Mouse (Mus musculus) megakaryocyte-erythroid progenitor cell, adult 5 weeks (primary cell): ENCODE data around the gene Naa80. TPM values are rescaled to one million over a fixed set of nuclear protein-coding genes. Genes with fewer than 3 reads are reported as not detected.

Experiments
- polyA plus RNA-seq: library from polyadenylated mRNA; stranded (reverse); fragments of >175 nt; gene quantifications from 2 replicates; pipeline ENCODE4 v1.2.3, GENCODE M21; 2012

The Naa80 gene
- polyA plus RNA-seq: 57.1 and 59.8 TPM in 2 replicates

GRCm38 (mm10) chr9:107578587-107578986 lies at the start of gene Naa80:
TSS of gene Naa80 (plus strand) at chr9:107578887.

GRCm38 (mm10) chr9:107533791-107534407 lies 44.8 kb upstream of the Naa80 start, which contains the start of gene Tmem115:
TSS of gene Tmem115 (plus strand) at chr9:107533945.

GRCm38 (mm10) chr9:107541474-107542351 lies 37.0 kb upstream of the Naa80 start, which contains the start of the genes Cyb561d2 and Nprl2:
TSS of gene Cyb561d2 (minus strand) at chr9:107542193.
TSS of gene Nprl2 (plus strand) at chr9:107542226.

GRCm38 (mm10) chr9:107547026-107547425 lies 31.7 kb upstream of the Naa80 start, which contains the start of gene Zmynd10:
TSS of gene Zmynd10 (plus strand) at chr9:107547298.

GRCm38 (mm10) chr9:107551117-107551889 lies 27.4 kb upstream of the Naa80 start, which contains the start of gene Rassf1:
TSS of gene Rassf1 (plus strand) at chr9:107551555.

GRCm38 (mm10) chr9:107563029-107563581 lies 15.6 kb upstream of the Naa80 start, which contains the start of gene Tusc2:
TSS of gene Tusc2 (plus strand) at chr9:107563255.

GRCm38 (mm10) chr9:107567702-107568319 lies 10.9 kb upstream of the Naa80 start, which contains the start of gene Hyal2:
TSS of gene Hyal2 (plus strand) at chr9:107567945.

GRCm38 (mm10) chr9:107576357-107577107 lies 2.2 kb upstream of the Naa80 start, which contains the start of gene Hyal1:
TSS of gene Hyal1 (plus strand) at chr9:107576927.

GRCm38 (mm10) chr9:107580501-107581317 lies 2.0 kb downstream of the Naa80 start, which contains the start of gene Hyal3:
TSS of gene Hyal3 (plus strand) at chr9:107580818.

GRCm38 (mm10) chr9:107586974-107587832 lies 8.5 kb downstream of the Naa80 start, which contains the start of gene Ifrd2:
TSS of gene Ifrd2 (plus strand) at chr9:107587642.

GRCm38 (mm10) chr9:107608741-107609432 lies 30.2 kb downstream of the Naa80 start, which contains the start of gene Sema3b:
TSS of gene Sema3b (minus strand) at chr9:107609229.

Other genes with a start within 250 kb of the Naa80 start
- 2.8 and 3.5 TPM in 2 replicates for gene Hemk1, start 240.5 kb upstream of the Naa80 start, polyA plus RNA-seq
- 0.34 and 0.41 TPM in 2 replicates for gene 6430571L13Rik, start 238.3 kb upstream of the Naa80 start, polyA plus RNA-seq
- gene Cacna2d2, start 179.3 kb upstream of the Naa80 start, polyA plus RNA-seq: 1.7 and 2.1 TPM in 2 replicates
- 30.5 and 30.9 TPM in 2 replicates for gene Tmem115, start 44.9 kb upstream of the Naa80 start, polyA plus RNA-seq
- gene Cyb561d2, start 36.7 kb upstream of the Naa80 start, polyA plus RNA-seq: 17.6 and 21.3 TPM in 2 replicates
- 0.73 and 1.6 TPM in 2 replicates for gene Nprl2, start 36.7 kb upstream of the Naa80 start, polyA plus RNA-seq
- 0.65 and 0.95 TPM in 2 replicates for gene Zmynd10, start 31.6 kb upstream of the Naa80 start, polyA plus RNA-seq
- 41.8 and 45.8 TPM in 2 replicates for gene Rassf1, start 27.3 kb upstream of the Naa80 start, polyA plus RNA-seq
- 8.9 and 11.0 TPM in 2 replicates for gene Tusc2, start 15.6 kb upstream of the Naa80 start, polyA plus RNA-seq
- 11.0 and 18.3 TPM in 2 replicates for gene Hyal2, start 10.9 kb upstream of the Naa80 start, polyA plus RNA-seq
- 2.8 and 3.0 TPM in 2 replicates for gene Hyal1, start 2.0 kb upstream of the Naa80 start, polyA plus RNA-seq
- gene Hyal3, start 1.9 kb downstream of the Naa80 start, polyA plus RNA-seq: 0.47 and 0.67 TPM in 2 replicates
- 99.4 and 110 TPM in 2 replicates for gene Ifrd2, start 8.8 kb downstream of the Naa80 start, polyA plus RNA-seq
- 0.09 TPM in 1 of 2 replicates, not detected in the other for gene Sema3b, start 30.3 kb downstream of the Naa80 start, polyA plus RNA-seq
- gene Gnai2, start 56.5 kb downstream of the Naa80 start, polyA plus RNA-seq: 1,176 and 1,508 TPM in 2 replicates
- gene Slc38a3, start 90.6 kb downstream of the Naa80 start, polyA plus RNA-seq: 0.02 and 0.03 TPM in 2 replicates
- gene Gnat1, start 100.8 kb downstream of the Naa80 start, polyA plus RNA-seq: 0.33 and 0.55 TPM in 2 replicates
- gene Sema3f, start 131.6 kb downstream of the Naa80 start, polyA plus RNA-seq: 0.52 and 0.71 TPM in 2 replicates
- gene Rbm5, start 192.1 kb downstream of the Naa80 start, polyA plus RNA-seq: 22.6 and 29.7 TPM in 2 replicates